Mouse (Mus musculus) right cerebral cortex, adult 18-20 months (tissue): Measurements from ENCODE around the gene Ncor1.
A peak's percentile ranks its signal among the peaks of the same experiment; 100 is the strongest.
"Not testable (repeated sequence)": the region's sequence is repeated elsewhere in the genome, so short reads cannot be mapped to it uniquely, and the experiment has no call there.

ENCODE experiments used
- DNase-seq: peaks from one replicate; pipeline ENCODE4 v3.0.0; 2022; ENCODE audit warnings: mixed read lengths

Gene Ncor1

DNA sequence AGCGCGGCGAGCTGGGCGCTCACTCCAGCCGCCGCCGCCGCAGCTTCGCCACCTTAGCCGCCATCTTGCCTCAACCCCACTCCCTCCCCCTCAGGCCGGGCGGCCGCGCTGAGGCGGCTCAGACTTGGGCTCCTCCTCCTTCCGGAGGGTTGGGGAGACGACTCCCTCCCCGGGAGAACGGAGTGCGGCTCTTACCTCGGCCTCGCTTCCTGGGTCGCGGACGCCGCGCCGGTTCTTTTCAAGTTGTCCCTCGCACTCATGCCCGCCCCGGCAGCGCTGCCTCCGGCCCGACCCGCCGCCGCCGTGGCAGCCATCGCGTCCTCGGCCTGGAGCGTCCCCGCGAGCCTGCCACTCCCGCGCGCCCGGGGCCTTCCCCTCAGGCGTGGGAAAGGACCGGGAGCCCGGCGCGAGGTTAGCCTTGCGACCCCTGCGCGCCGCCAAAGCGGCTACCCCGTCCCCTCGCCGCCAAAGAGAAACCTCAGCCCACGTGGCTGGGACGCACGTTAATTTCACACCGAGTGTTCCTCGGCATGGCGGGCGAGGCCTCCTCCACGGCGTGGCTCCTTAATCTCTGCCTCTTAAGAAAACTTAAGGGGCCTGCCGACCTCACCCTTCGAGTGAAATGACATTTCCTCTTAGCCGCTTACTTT, 975 bp downstream of the Ncor1 start:
- peak; percentile 92 for DNase-seq

GRCm38 (mm10) chr11:62456483-62457172, 1.7 kb downstream of the Ncor1 start:
- DNase-seq: peak; percentile 25

DNA sequence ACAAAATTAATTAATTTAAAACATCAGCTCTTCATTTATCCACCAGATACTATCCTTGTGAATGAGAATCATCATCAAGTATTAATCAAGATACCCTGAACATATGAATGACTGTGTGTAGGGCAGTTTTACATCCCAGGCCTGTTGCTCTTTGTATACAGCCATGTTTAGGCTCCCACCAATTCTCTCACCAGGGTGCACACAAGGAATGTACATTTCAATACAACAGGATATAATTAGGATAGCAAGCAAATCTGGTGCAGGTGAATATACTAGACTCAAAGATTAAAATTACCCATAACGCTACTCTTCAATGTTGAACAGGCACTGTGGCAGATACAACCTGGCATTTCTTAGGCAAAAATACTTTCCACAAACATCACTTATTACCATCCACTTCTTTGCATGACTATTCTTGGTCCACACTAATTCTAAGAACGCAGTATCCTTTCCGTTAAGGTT, 2.3 kb downstream of the Ncor1 start:
- DNase-seq: no peak

DNA sequence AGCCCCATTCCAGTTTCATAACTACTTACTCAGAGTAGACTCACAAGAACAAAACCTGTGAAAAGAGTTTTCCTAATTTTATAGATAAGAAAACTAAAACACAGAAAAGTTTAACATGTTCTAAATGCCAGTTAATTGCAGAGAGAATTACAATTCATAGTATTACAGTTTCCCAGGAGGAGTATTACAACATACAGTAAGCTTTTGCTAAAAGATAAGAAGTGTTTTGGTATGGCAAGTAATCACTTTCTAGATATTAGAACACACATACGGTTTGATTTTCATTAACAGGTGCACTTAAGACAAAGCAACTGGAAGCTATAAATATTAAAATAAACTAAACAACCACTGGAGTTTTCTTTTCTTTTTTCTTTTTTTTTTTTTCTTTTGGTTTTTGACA, 3.1 kb downstream of the Ncor1 start:
- DNase-seq: no peak

GRCm38 (mm10) chr11:62448971-62449370, 9.4 kb downstream of the Ncor1 start:
- no peak for DNase-seq

DNA sequence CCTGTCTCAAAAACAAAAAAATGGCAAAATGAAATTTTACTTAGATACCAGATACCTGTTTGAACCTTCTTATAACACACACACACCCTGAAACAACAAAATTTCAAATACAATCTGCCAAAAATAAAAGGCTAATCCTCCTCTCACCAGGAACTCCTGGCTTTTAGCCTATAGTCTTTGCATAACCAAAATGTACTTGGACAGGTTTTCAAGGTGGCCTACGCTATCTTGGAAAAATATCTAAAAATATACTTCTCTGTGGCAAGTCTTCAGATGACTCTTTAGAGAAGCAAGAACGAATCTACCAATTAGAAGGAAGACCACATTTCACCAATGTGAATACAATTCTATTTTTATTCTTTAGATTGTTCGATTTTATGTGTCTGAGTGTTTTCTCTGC, 12.5 kb downstream of the Ncor1 start:
- DNase-seq: no peak

- no peak for DNase-seq
Measured at GRCm38 (mm10) chr11:62440670-62441315, 17.5 kb downstream of the Ncor1 start.

DNA sequence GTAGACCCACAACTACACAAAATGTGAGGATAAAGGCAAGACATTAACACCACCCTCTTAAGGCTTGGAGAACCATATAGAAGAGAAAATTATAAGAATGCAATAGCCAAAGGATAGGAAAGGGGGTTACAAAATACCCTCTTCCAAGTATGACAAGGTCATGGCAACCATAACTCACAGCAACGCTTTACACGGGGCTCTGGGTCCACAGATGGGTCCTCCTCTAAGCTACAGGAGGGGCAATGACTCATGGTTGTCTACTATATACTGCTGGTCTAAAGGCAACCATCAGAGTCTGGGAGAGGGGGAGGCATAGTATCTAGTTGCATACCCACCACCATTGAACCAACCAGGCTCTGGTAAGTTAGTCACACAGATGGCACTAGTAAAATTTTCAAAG, 26.1 kb downstream of the Ncor1 start:
- no peak for DNase-seq

DNA sequence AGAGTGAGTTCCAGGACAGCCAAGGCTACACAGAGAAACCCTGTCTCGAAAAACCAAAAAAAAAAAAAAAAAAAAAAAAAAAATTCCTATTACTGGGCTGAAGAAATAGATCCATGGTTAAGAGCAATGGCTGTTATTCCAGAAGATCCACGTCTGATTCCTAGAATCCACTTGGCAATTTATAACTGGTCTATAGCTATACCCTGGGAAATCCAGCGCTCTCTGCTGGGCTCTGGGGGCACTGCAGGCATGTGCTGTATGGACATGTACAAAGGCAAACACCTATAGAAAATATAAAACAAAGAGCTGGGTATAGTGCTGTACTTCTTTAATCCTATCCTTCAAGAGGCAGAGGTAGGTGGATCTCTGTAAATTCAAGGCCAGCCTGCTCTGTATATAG, 31.2 kb downstream of the Ncor1 start:
- DNase-seq: no peak

- DNase-seq: no peak
Measured at GRCm38 (mm10) chr11:62426266-62426665, 32.1 kb downstream of the Ncor1 start.

DNA sequence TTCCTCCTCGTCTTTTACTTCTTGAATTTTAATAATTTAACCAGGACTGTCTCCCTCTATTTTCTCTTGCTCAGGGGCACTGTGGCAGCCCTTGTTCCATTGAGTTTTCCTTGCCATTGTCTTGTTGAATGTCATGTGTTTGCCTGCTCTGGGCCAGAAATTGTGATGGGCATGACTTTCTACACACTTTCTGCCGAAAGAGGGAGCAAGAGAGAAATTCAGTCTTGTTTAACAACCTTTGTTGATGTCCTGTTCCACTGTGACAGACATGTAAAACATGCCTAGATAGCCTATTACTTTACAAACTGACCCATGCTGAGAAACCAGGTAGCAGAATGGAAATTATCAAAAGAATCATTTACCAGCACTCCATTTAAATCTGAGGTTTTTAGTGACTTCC, 33.8 kb downstream of the Ncor1 start:
- DNase-seq: no peak

DNA sequence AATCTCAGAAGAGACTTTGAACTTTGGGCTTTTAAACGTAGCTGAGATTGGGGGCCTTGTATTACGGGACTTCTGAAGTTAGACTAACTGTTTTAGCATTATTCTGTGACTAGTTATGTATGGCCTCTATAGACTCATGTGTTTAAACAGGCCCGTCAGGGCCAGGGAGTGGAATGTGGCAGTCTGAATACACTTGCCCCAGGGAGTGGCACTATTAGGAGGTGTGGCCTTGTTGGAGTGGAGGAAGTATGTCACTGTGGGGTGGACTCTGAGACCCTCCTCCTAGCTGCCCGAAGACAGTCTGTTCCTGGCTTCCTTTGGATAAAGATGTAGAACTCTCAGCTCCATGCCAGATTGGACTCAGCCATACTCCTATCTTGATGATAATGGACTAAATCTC, 43.3 kb downstream of the Ncor1 start:
- no peak for DNase-seq

- DNase-seq: no peak
Measured at GRCm38 (mm10) chr11:62409611-62410010, 48.7 kb downstream of the Ncor1 start.

- no peak for DNase-seq
Measured at GRCm38 (mm10) chr11:62408848-62409247, 49.5 kb downstream of the Ncor1 start.

GRCm38 (mm10) chr11:62396405-62396804, 61.9 kb downstream of the Ncor1 start:
- DNase-seq: peak; percentile 32

DNA sequence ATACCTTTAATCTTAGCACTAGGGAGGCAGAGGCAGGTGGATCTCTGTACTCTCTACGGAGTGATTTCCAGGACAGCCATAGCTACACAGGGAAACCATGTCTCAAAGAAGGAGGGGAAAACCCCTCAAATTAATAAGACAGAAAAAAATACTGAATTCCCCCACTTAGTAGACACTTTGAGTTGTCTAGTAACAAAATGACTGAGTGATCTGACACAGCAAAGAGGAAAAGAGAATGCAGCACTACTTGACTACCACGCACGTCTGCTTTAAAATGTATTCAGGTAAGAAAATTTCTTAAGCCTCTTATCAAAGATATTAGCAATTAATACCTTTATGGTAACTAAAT, 70.0 kb downstream of the Ncor1 start:
- no peak for DNase-seq

DNA sequence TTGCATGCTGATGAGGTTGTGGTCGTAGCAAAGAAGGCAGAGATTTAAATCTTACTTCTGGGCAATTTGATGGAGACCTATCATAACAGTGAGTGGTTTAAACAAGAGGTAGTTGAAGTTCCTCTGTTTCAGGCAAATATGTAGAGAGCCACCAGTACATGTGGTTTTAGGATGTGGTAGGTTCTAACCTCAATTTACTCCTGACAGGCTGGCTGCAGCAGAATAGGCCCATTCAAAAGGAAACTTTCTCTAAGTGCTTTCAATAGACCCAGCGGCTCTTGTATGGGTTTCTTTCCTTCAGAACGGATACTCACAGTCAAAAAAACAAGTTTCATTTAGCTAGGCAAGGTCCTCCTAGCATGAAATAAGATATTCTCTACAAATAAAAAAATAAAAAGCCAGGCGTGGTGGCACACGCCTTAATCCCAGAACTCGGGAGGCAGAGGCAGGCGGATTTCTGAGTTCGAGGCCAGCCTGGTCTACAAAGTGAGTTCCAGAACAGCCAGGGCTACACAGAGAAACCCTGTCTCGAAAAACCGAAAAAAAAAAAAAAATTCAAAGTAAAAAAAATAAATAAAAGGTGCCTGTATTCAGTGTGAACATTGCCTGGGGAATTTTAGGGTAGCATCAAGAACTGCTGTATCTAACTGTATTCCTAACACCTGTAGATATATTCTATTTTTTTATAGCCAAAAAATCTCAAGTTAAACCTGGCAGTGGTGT, 70.6 kb downstream of the Ncor1 start:
- DNase-seq: no peak

DNA sequence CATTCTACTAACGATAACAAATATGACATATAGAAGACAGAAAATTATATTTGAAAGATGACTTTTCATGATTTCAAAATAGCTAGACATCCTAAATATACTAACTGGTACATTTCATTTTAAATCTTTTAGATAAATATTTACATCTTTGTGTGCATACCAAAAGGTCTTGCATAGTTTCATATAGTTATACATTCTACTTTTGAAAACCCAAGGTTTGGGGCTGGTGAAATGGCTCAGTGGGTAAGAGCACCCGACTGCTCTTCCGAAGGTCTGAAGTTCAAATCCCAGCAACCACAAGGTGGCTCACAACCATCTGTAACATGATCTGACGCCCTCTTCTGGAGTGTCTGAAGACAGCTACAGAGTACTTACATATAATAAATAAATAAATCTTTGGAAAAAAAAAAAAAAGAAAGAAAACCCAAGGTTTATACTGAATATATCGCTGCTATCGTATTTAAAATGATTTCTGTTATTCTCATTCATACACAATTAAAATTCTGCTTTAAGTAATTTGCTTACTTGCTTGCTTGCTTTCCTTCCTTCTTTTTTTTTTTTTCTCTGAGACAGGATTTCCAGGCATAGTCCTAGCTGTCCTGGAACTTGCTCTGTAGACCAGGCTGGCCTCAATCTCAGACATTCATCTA, 81.0 kb downstream of the Ncor1 start:
- not testable (repeated sequence) for DNase-seq

DNA sequence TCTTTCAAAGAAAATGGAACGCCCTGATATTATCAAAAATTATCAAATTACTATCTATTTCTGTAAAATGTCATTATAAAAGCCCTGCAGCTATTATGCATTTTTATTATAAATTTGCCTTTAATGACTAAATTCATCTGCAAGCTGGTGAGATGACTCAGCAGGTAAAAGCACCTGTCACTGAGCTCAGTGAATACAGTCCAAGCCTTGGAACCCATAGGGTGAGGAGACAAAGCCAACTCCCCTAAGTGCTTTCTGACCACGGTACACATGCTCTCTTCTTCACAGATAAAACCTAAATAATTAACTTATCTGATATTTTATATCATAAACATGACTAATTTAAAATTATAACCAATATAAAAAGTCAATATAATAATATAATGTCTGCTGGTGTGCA, 86.6 kb downstream of the Ncor1 start:
- no peak for DNase-seq

DNA sequence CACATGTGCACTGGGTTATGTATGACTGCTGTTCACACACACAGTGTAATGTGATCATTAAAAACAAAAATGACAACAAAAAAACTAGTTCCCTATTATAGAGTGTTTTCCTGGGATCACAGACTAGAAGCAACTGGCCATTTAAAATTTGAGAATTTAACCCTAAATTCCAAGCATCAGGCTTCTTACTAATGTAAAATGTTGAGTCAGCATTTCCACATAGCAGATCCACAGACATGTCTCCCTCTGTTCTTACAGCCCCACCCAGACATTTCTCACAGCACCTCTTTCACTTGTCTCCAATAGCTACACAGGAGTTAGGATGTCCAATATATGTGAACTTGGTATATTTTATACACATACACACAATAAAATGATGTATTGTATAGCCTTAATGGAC, 88.4 kb downstream of the Ncor1 start:
- no peak for DNase-seq

- DNase-seq: no peak
Measured at GRCm38 (mm10) chr11:62366879-62367278, 91.5 kb downstream of the Ncor1 start.

GRCm38 (mm10) chr11:62355216-62355615, 103.1 kb downstream of the Ncor1 start:
- no peak for DNase-seq

DNA sequence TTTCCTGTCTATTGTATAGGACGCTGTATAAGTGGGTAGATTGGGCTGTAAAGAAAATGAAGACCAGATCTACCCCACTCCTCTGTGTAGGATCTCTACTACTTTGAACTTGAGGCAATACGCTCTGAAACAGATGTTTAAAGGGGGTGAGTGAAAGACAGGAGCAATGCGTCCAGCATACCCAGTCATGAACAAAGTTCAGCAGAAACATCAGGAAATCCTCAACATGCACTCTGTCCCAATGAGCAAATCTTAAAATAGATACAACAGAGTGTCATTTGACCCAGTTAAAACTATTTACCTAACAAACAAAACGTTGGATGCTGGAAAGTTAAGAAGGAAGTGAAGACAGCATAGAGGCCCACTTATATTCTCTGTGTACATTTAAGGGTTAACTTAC, 106.4 kb downstream of the Ncor1 start:
- no peak for DNase-seq
